Mouse (Mus musculus): ENCODE data around the gene Sgms1.

Sgms1 gene

DNA sequence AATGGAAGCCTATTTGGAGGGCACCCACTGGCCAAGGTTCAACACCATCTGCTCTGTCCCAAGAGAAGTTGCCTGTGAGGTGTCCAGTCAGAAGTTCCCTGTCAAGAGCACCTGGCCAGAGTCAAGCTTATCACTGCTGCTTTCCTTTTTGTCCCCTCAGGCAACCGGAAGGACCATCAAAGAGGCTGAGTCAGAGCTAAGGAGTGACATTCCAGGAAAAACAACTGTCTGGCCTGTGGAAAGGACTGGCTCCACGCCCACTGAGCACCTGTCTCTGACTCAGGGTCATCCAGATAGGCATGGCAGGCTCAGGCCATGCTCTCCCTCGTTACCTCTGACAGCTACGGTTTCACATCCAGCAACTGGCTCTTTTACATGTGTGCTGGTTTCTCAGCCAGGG is 147.4 kb downstream of the Sgms1 start:
- no peak for DNase-seq (ENCODE audit: low spot score)

DNA sequence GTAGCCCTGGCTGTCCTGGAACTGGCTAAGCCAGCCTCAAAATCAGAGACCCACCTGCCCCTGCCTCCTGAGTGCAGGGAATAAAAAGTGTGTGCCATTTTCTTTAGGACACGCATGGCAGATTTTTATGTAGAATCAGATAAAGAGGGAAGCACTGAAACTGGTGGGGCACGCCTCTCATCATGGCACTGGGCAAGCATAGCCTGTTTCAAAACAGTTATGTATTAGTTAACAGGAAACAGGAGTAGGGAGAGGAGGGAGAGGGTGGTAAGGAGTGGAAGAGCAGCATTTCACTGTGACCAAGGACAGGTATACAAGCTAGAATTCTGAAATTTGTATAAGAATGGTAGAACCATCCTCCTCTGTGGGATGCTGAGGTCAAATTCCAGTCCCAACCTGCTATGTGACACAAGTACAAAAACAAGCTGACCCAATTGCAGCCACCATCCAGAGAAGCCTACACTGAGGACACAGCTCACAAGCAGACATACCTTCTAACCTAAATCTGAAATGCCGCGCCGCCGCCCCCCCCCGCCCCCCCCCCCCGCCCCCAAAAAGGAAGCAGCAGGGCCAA is 149.0 kb downstream of the Sgms1 start:
- no peak for DNase-seq (ENCODE audit: low spot score)

DNA sequence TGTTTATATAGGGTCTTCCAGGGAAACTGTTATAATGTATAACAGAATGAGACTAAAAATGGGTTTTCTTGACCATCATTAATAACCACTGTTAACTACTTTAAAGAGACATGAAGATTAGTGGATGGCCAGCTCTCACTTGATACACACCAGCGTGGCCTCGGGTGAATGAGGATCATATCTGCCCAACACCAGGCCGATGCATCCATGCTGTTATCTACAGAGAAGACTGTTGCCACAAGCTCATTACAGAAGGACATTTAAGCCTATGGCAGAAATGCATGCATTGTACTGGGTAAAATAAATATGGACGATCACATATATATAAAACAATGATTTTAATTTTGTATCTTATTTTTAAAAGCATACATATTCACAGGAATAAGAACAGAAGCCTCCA is 149.6 kb downstream of the Sgms1 start:
- DNase-seq (ENCODE audit: low spot score) = no peak

DNA sequence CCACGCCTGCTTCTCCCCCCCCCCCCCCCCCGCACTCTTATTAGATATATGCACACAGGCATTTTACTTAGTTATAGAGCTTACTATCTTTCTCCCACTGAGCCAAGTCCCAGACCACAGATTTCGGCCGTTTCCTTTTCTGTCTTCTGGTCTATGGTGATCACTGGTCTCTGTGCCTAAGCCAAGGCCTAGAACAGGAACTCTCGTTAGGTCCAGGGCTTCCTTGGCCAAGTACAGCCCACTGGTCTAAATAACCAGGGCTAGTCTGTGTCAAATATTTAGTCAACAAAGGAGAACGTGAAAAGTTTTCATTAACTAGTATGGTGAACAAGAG is 150.1 kb downstream of the Sgms1 start:
- no peak for DNase-seq (ENCODE audit: low spot score)

DNA sequence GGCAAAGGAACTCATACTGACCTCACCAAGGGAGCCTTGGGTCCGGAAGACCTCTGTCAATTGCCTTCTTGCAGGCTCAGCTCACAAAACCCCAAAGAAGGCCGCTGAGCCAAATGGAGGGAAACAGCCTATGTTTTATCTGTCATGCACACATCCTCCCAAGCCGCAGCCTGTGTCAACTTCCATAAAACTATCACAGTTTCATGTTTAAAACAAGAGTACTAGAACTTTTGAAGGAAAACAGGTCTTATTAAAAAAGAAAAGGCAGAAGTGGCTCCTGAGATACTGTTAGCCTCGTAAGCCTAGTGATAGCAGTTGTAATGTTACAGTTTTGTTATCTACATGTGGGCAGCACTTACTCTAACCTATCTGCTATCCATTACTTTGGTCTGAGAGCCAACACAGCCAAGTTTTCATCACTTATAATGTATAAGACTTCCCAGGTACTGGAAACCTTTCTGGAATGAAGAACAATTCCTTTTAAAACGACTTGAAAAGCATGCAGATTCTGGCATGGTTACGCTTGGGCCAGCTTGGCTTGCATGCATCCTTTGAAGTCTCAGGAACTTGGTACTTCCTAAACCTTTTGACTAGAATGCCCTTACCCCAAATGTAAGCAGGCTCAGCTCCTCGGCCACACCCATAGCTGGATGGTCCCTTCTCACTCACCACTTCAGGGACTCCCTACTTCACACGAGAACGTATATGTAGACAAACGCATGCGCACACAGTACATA is 150.6 kb downstream of the Sgms1 start:
- no peak for DNase-seq (ENCODE audit: low spot score)

DNA sequence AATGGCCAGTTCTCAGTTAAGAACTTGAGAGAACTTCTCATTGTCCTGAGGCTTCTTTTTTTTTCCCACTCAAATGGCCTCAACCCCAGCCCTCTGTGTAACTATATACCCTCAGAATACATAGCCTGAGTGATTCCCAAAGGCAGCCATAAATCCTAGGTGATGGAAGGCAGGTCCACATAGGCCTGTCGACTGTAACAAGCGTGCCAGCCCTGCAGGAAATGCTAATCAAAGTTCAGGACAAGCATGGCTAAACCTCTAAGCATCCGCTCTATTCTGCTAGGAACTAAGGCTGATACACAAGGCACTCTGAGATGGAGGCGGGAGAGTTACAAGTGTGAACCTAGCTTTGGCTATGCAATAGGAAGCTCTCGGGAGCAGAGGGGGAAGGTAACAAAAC is 151.8 kb downstream of the Sgms1 start:
- DNase-seq (ENCODE audit: low spot score) = no peak

DNA sequence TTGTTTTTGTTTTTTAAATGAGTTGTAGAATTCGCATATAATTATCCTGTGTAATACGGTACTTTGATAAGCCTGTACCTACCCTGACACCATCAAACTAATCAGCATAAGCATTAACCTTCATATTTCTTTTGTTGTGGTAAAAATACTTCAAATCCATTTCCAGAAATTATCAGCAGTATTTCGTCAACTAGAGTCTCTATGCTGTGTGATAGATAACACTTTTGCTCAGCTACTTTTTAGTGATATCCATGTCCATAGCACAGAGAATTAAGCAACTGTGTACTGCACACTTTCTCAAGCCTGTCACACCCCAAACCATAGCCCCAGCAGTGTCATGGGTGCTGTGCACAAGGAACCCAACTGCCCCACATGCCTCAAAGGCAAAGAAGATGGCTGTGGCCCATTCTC is 152.3 kb downstream of the Sgms1 start:
- no peak for DNase-seq (ENCODE audit: low spot score)

DNA sequence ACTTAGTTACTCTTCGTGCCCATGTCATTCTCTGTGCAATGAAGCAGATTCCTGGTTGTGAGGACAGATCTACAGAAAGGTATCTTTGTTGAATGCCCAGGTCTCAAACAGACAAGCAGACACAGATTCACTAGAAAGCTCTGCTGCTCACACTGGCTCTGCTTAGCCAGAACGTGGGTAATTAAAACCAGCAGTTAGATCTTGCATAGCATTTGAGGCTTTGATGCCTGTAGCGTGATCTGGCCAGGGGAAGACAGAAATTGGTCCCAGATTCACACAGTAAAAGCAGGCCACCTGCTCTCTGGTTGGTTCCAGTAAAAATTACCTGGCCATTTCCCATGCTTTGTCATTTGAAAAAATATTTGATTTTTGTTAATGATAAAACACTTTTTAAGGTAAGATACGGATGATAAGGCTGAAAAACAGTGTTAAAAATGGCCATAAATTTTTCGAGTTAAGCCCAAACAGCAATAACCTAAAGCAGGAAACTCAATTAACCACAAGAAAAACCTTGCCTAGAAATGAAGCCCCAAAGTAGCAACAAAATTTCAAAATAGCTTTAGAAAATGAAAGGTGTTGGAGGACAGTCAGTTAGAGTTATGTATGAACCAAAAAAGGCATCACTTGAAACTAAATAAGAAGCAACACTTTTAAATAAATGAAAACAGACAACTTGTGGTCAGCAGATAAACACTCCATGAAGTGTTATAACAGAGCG is 154.6 kb downstream of the Sgms1 start:
- no peak for DNase-seq (ENCODE audit: low spot score)

DNA sequence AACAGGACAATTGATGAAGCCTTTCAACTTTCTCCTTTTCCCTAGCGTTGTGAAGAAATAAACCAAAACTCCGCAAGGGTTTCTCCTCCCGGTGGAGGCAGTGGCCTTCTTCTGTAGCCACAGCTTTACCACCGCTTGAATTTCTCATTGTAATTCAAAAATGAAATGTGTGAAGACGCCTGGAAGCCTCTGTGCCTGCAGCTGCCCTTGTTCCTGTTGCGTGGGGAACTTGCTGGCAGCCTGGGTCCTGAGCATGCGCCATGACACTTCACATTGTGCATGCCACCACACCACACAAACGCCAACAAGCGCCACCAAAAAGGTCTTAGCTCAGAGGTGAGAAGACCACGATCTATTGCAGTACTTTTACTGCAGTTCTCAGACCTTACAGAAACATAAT is 158.2 kb downstream of the Sgms1 start:
- no peak for DNase-seq (ENCODE audit: low spot score)

DNA sequence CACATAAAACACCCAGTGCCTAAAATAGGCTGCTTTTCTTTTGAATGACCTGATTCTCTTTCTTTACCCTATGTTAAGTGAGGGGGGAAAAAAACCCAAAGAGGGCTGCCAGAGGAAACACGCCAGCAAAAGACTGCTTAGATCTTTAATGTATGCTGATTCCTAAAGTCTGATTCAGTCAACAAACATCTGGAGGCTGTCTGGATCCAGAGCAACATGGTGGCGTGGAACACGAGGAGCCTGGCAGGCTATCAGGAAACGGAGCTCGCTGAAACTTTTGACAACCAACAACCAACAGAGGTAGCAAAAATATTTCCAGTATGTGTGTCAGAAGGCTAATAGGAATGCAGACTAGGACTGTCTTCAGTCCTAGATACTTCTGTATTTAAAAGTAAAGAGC is 158.7 kb downstream of the Sgms1 start:
- DNase-seq (ENCODE audit: low spot score) = no peak

DNA sequence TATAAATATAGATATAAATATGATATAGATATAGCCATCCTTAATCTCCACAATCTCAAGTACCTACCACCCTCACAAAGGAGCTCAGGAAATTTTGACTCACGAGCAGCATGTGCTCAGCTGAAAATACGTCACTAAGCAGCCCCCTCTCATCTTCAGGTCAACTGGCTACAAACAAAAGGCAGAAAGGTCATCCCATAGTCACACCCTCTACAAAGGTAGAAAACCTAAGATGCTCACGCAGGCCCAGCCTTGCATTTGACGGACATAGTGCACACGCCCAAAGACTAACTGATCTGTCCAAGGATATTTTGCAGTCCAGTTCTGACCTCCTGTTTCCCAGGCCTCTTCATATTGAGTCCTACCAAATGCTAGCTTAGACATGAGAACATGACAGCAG is 159.2 kb downstream of the Sgms1 start:
- no peak for DNase-seq (ENCODE audit: low spot score)

DNA sequence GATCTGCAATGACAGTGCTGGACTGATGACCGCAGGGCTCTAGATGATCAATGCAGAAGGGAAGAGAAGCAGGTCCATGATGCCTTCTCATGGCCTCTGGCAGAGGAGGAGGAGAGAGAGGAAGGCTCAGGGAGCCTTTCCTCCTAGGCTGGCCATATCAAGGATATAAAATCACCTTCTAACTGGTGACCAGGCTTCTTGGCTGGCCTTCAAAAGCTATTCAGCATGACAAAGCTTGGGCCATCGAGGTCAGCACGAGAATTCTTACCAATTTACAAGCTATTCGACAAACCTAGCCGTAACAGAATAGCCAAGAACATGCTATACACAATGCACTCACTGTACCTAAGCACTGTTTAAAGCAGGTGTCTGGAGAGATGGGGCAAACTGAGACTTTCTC is 159.7 kb downstream of the Sgms1 start:
- no peak for DNase-seq (ENCODE audit: low spot score)

DNA sequence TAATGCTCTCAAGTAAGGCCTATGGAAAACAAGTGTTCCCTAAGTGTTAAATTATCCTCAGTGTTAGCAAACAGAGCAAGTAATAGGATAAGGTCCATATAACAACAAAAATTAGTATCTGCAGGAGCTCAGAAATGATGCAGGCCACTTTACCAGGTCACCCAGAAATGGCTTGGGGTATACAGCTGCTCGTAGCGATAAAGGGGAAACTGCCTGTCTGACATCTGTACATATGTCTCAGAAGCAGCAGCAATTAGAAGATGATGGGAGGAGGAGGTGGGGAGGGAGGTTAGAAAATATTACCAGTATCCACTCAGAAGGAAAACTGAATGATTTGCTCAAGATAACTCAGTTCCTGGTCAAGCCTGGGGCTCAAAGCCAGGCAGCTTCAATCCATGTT is 162.3 kb downstream of the Sgms1 start:
- DNase-seq (ENCODE audit: low spot score) = no peak

DNA sequence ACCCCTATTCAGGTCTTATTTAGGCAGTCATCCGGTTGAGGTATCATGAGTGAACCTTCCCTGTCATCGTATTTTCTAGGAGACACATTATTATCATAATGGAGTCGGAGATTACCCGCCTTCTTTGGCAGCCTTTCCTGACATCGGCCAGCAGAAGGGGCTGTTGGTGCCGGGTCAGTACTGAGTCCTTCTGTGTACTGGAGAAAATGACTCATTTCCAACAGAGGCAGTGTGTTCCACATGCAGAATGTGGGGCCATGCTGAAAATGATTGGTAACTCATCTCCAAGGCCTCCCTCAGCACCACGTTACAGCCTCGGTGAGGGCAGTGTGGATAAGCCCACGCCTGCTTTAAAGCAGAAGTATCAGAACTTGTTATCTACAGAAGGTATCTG is 164.4 kb downstream of the Sgms1 start:
- DNase-seq (ENCODE audit: low spot score) = no peak

DNA sequence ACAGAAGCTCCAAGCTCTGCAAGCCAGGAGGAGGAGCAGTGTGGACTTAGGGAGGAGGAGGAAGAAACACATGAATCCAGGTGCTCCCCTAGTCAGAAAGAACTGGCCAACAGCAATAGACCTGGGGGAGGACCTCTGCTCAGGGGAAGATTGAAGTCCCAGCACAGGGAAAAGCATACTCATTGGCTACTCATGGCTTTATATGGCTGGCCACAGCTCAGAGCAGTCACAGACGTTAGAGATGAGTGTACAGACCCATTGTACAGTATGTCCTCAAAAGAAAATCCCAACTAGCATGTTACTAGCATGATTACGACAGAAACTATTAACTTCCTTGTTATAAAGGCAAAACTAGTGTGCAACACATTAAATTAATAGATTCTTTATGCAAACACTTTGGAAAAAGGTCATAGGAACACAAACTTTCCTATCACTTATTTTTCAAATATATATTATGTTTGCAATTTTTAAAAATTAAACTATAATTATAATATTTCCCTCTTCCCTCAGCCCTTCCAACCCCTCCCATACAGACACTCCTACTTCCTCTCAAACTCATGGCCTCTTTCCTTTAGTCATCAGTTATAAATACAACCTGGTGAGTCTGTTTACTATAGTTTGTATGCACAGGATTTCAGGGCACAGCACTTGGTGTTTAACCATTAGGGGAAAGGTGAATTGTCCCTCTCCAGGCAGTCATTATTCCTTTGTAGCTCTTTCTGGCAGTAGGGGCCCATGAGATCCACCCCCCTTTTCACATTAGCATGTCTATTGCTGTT is 165.0 kb downstream of the Sgms1 start:
- no peak for DNase-seq (ENCODE audit: low spot score)

DNA sequence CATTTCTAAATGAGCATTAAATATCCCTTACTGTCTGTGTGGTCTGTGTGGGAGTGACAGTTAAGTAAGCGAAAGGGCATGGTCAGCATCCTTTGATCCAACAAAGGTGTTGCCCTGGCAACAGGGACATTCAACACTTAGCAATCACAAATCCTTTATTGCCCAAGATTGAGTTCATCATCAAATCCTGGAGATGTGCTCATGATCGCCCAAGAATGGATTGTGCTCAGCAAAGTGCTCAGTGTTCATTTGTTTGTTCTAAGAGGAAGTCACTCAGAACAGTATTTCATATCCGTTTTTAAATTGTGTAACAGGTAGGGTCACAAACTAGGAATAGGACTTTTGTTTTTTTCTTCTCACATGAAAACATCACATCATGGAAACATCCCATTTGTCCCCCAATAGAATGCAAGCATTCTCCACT is 165.8 kb downstream of the Sgms1 start:
- no peak for DNase-seq (ENCODE audit: low spot score)

DNA sequence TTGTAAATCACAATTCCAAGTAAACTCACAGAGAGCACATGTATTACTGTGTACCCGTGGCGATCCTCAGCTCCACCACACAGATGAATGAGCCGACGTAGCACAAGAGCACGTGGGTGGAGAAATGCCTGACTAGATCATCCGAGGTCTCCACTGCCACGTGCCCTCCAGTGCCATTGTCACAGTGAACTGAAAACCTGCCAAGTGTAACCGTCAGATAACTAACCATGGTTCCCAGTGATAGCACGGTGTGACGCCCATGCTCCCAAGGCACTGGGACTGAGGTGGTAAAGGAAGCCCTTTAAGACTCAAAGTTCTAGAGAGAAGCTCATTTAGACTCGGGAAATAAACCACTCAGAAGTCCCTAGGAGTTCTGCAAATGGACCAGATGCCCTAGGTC is 167.4 kb downstream of the Sgms1 start:
- no peak for DNase-seq (ENCODE audit: low spot score)

DNA sequence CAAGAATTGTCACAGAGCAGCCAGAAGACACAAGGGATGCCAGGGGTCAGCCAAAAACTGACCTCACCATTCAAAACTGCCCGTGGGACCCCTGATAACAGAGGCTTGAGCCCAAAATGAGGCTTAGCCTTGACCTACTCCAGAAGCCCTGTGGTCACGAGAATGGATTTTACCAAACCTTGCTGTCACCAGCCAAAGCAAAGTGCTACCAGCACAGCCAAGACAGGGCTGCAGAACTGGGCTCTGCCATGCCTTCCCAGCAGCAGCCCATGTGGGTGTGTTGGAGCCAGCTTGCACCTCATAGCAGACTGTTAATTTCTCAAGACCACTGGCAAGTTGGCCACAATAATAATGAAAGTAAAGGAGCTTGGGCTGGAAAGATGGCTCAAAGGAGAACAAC is 168.5 kb downstream of the Sgms1 start:
- no peak for DNase-seq (ENCODE audit: low spot score)

DNA sequence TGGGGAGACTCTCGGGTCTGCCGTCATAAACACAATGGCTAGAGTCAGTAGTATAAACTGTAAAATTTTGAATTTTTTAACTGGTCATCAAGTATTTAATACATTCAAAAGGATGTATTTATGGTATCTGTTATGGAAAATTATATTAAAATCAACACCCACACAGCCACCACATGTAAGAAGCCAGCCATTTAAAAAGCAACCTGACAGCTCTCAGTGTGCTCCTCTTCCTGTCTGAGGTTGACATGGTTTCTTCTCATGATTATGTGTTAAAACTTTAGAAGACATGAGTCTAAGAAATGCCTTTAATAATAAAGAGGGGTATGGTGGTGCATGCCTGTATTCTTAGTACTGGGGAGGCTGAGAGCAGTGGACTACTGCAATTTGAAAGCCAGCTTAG is 172.8 kb downstream of the Sgms1 start:
- DNase-seq (ENCODE audit: low spot score) = no peak

DNA sequence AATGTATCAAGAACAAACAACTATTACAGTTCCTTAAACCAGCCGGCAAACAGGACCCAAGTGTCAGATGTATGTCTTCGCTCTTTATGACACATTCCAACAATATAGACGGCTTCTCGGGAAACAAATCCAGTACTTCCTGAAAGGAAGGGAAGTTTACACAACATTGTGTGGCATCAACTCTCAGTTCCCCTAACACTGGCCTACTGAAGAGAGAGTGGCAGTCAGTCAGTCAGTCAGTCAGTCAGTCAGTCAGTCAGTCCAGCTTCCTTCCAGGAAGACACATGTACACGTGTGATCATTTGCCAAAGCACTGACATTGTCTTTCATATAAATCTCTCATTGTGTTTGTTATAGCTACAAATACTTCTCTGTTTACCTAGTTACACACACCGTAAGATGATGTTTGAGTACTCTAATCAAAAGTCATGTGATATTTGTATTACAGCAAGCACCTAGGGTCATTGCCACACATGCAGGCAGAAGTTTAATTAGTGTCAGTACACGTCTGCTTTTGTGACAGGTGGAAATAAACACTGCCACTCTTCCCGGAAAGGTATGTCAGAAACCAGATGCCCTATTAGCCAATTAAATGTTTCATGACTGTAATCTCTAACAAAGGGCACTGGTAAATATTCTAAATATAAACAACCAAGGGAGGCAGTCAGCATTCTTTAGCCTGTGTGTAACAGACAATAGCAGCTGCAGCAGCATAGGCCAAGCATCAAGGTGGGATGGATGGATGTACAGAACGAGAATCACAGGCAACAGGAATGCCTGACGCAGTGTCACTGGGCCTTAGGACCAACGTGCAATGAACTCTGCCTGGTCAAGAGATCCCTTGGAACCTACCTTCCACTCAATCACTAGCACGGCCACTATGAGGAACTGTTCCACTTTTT is 174.4 kb downstream of the Sgms1 start:
- no peak for DNase-seq (ENCODE audit: low spot score)

DNA sequence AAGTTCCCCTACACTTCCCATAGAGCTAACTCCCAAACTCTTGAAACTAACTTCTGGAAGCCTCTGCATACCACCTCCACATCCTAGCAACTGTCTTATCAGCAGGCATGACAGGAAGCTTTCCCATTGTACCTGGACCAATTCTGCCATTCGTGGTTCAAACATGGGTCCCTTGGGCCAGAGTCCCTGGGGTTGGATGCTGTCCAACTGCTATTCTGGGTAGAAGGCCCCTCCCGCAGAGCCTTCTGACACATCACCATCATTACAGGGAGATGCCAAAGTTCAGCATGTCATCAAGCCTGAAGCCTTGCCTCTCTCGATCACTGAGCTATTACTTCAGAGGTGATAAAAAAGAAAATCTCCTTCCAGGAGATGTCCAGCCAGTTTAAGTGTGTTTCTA is 175.9 kb downstream of the Sgms1 start:
- no peak for DNase-seq (ENCODE audit: low spot score)

DNA sequence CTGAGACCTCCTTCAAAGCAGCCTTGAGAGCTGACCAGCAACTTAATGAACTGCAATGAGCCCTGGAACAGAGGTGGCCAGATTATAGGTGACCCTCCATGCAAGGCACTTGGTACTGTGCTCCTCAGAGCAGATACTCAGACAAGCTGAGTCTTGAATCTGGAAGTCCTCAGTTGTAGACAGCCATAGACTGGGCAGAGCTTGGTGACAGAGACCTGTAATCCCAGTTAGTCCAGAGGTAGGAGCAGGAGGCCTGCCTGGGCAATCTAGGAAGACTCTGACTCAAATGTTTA is 178.3 kb downstream of the Sgms1 start:
- DNase-seq (ENCODE audit: low spot score) = no peak
